Mouse (Mus musculus) right cerebral cortex, postnatal 25 days (tissue): ENCODE data around the gene Ppm1l.
"Not testable (repeated sequence)": the region's sequence is repeated elsewhere in the genome, so short reads cannot be mapped to it uniquely, and the experiment has no call there.

ENCODE experiments used
- DNase-seq: peaks from one replicate; pipeline ENCODE4 v3.0.0; 2022

Gene Ppm1l

GRCm38 (mm10) chr3:69373544-69374306 is 57.1 kb downstream of the Ppm1l start:
- no peak for DNase-seq

DNA sequence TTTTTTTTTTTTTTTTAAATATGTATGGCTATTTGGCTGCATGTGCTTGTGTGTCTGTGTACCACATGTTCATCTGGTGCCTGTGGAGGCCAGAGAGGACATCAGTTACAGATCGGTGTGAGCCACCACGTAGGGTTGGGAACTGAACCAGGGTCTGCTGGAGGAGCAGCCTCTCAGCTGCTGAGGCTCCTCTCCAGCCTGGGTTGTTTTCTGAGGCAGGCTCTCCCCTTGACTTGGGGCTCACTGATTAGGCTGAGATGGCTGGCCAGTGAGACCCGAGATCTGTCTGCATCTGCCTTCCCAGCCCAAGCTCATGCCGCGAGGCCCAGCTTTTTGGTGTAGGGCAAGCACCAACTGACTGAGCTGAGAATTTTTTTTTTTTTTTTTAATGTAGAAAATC is 57.9 kb downstream of the Ppm1l start:
- DNase-seq: no peak

DNA sequence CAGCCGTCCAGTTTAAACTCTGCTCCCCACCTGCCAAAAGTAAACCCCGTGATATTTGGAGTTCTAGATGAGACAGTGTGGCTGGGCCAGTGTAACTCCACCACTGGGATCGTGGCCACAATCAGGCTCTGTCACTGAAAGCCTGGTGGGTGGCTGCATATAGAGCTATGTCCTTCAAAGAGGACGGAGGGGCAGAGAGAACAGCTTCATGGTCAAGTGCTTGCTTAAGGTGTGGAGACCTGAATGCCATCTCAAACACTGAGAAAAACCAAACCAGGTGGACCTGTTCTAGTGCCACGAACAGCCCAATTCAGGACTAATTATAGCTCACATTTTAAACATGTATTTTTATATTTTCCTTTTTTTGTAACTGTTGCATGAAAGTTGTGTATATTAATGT is 58.3 kb downstream of the Ppm1l start:
- no peak for DNase-seq

DNA sequence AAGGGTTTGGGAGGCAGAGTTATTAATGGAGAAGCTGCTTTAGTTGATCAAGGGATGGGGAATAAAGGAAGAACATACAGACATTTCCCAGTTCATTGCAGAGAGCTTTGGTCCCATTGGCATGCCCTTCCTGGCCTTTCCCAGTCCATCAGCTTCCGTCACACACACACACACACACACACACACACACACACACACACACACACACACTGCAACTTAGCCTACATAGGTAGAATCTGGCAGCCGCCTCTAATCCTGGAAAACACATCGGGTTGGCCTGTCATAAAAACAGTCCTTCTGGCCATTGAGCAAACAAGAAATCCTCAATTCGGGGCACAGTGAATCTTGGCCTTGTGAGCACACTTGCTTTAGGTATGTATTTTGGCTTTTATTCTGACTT is 64.6 kb downstream of the Ppm1l start:
- DNase-seq: no peak

DNA sequence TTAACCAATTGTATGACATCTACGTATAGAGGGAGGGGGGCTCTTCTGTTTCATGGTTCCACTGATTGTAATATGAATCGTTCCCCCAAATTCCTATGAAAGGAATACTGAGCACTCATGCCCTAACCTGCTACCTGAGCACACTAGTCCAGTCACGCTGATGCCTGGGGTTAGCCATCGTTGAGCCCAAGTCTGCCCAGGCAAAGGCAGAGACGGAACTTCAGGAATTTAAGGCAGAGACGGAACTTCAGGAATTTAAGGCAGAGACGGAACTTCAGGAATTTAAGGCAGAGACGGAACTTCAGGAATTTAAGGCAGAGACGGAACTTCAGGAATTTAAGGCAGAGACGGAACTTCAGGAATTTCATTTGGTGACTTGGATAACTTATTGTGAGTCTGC is 75.2 kb downstream of the Ppm1l start:
- DNase-seq: not testable (repeated sequence)

- no peak for DNase-seq
These were observed 75.6 kb downstream of the Ppm1l start for GRCm38 (mm10) chr3:69392298-69392697.

GRCm38 (mm10) chr3:69393079-69393478 is 76.4 kb downstream of the Ppm1l start:
- no peak for DNase-seq

- DNase-seq: no peak
These were observed 77.3 kb downstream of the Ppm1l start for GRCm38 (mm10) chr3:69393991-69394390.

- no peak for DNase-seq
These were observed 78.4 kb downstream of the Ppm1l start for GRCm38 (mm10) chr3:69395084-69395483.

- no peak for DNase-seq
These were observed 81.1 kb downstream of the Ppm1l start for GRCm38 (mm10) chr3:69397733-69398132.

GRCm38 (mm10) chr3:69399336-69399735 is 82.7 kb downstream of the Ppm1l start:
- DNase-seq: no peak

GRCm38 (mm10) chr3:69403196-69403595 is 86.5 kb downstream of the Ppm1l start:
- no peak for DNase-seq

GRCm38 (mm10) chr3:69406210-69406895 is 89.7 kb downstream of the Ppm1l start:
- DNase-seq: no peak

DNA sequence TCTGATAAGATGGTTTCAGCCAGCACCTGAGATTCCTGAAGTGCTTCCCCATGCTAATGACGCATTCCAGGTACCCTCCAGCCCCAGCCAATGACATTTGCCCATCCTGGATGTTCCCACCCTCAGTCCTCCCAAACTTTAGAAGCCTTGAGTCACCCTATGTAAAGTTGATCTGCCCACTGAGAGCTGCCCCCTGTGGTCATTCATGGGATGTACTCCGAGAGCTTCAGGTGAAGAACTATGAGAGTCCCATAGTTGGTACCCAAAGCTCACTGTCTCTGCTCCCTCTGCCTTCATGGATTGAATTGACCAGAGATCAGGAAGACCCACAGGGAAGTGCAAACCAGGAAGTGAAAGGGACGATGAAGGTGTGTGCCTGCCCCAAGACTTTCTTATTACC is 91.4 kb downstream of the Ppm1l start:
- DNase-seq: no peak

- DNase-seq: no peak
These were observed 99.5 kb downstream of the Ppm1l start for GRCm38 (mm10) chr3:69416112-69416511.

DNA sequence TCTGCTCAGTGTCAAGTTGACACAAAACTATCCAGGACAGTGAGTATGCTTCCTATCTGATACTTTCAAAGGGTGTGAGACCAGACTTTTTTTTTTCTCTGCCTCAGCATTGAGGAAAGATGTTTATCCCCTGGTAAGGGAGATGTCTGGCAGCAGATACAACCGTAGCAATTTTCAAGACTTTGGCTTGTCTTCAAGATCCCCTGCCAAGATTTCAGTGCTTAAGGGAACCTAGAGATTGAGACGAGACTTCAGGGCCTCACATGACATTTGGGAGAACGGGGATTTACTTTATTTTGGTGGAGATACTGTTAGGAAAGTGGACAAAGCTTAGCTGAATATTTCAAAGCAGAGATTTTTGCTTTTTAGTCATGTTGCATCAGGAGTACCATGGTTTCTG is 106.1 kb downstream of the Ppm1l start:
- no peak for DNase-seq

DNA sequence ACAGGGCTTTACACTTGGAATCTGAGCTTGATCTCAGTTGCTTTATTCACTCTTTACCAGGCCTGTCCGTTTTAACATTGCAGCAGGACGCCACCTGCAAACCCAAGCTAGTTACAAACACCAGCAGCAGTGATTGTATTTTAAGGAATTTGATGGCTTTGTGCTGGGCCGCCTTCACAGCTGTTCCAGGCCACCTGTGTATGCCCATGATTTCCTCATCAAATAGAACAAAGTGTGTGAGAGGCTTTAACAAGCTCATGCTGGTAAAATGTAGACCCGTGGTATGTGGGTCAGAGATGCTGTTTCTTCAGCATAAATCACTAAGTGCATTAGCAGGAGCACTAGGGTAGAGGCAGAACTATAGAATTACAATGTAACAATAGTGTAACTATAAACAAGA is 106.7 kb downstream of the Ppm1l start:
- DNase-seq: peak; percentile 3

DNA sequence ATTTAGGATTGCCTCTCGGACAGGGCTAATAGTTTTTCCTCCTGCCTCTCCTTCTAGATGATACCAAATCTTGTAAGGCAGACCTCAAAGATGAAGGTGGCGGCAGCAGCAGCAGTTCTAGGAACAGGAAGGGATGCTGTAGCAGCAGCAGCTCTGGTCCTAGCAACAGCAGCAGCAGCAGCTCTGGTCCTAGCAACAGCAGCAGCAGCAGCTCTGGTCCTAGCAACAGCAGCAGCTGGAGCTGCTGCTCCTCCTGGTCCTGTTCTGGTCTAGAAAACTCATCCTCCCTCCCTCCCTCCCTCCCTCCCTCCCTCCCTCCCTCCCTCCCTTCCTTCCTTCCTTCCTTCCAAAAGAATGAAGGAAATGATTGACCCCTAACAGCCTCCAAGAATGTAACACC is 108.1 kb downstream of the Ppm1l start:
- DNase-seq: not testable (repeated sequence)

- no peak for DNase-seq
These were observed 110.6 kb downstream of the Ppm1l start for GRCm38 (mm10) chr3:69427259-69427658.

DNA sequence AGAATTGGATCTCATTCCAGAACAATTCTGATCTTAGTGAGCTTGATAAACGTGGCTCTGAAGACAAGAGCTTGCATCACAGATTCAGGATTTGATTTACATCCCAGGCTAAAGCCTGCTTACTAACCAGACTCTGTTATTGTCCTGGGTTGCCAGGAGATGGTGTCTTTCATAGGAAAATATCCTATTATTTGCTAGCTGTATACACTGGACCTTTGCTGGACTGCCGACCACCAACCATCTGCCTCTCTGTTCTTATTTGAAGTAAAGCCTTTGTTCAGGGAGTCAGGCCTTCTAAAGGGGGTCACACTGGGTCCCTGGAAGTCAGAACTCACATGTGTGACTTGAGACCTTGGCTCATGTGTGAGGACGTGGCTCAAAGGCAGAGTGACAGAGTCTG is 111.6 kb downstream of the Ppm1l start:
- no peak for DNase-seq

DNA sequence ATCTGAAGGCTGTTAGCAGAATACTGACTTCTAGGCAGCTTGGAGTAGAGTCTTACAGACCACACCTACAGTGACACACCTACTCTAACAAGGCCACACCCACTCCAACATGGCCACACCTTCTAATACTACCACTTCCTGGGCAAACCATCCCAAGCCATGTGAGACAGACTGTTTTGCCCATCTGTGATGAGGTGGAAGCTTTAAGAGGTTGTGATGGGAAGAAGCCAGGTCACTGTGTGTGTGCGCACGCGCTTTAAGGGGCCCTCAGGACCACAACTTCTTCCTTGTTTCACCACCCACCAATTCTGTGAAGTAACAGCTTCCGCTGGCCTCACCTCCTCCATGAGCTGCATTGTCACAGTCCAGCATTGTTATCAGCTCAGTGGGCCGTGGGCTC is 112.7 kb downstream of the Ppm1l start:
- no peak for DNase-seq

GRCm38 (mm10) chr3:69433580-69433979 is 116.9 kb downstream of the Ppm1l start:
- DNase-seq: no peak

- DNase-seq: no peak
These were observed 122.3 kb downstream of the Ppm1l start for GRCm38 (mm10) chr3:69438773-69439514.

DNA sequence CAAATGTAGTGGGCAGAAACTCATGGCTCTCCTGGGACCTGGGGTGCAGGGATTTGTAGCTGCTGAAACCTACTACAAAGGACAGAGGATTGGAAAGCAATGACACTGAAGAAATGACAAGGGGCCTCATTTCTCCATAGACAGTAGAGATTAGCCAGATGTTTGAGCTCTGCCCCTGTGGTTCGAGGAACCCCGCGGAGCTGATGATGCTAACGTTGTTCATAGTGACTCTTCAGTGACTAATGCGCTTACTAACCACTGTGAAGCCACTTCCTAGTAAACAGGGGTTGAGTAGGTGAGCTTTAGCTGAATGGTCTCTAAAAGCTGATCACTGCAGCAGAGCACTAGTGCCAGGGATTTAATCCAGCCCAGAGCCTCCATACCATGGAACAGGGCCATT is 124.1 kb downstream of the Ppm1l start:
- DNase-seq: no peak
